Mouse (Mus musculus): ENCODE results near the gene Commd1.

The Commd1 gene

GRCm38 (mm10) chr11:22859633-22860334, 122.4 kb downstream of the Commd1 start:
- peak; percentile 76 to 86 for DNase-seq (ENCODE audit: low spot score in 2 of 2)

- peak in 1 of 2 experiments; percentile 32 for DNase-seq (ENCODE audit: low spot score in 2 of 2)
These were observed 122.9 kb downstream of the Commd1 start for GRCm38 (mm10) chr11:22859301-22859632.

GRCm38 (mm10) chr11:22858441-22859300, 123.5 kb downstream of the Commd1 start:
- peak in 1 of 2 experiments; percentile 35 for DNase-seq (ENCODE audit: low spot score in 2 of 2)

- no peak for DNase-seq (ENCODE audit: low spot score in 2 of 2)
These were observed 124.3 kb downstream of the Commd1 start for GRCm38 (mm10) chr11:22857705-22858440.

- no peak for DNase-seq (ENCODE audit: low spot score in 2 of 2)
These were observed 125.0 kb downstream of the Commd1 start for GRCm38 (mm10) chr11:22857106-22857704.

- no peak for DNase-seq (ENCODE audit: low spot score in 2 of 2)
These were observed 125.7 kb downstream of the Commd1 start for GRCm38 (mm10) chr11:22856371-22856965.

DNA sequence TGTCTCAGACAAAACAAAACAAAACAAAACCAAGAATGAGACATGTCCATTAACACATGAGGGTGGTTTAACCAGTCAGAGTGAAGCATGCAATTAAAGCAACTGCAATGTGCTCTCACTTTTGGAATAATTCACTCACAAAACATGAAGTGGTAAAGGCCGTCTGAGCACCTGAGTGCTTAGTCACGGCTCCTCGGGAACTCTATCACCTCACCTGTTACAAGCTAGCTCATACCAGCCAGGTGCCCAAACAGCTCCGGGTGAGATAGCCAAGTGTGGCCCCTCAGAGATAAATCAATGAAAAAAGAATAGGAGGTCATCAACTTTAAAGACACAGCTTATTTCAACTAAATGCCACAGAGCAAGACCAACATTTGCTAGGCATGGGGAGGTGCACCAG, 127.6 kb downstream of the Commd1 start:
- DNase-seq (ENCODE audit: low spot score in 2 of 2), result no peak

DNA sequence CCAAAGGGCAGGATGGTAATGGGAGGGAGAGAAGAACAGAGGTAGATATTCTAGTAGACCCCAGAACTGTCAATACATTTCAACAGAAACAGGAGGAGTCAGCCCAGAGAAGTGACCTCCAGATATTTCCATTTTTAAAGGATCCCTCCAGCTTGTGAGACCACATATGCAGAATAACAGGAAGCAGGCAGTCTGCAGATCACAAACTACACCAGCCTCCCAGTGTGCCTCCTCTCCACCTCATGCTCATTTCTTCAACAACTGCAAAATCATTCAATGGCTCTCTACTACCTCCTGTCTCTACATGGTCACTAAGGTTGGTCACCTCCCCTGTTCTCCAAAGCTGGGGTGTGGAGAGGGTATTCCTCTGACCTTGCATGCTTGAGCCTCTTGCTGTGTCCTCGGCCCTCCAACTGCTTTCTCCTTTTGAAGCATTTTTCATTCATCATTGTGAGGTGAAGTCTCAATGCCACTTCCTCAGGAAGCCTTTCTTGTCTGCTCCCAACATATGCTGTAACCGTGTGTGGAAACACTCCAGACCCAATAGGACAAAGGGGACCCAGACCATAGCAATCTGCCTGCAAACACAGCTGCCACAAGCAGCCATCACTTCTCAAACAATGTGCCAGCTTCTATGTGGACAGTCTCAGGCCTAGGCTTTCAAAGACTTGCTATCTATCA, 128.6 kb downstream of the Commd1 start:
- no peak for DNase-seq (ENCODE audit: low spot score in 2 of 2)

DNA sequence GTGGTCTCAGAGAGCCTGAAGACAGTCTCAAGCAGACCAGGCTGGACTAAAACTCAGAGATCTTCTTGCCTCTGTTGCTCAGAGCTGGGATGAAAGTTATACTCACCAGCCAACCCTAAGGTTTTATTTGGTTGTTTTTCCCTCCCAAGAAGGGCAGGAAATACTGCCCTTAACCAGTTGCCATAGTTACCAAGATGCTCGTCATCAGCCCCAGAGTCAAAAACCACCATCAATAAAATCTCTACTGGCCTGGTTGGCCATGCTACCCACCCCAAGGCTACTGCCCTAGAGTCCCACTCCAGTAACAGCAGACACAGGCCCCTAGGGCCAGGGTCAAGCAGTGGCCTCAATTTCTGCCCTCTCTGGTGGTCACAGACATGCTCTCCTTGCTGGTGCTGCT, 129.7 kb downstream of the Commd1 start:
- no peak for DNase-seq (ENCODE audit: low spot score in 2 of 2)

DNA sequence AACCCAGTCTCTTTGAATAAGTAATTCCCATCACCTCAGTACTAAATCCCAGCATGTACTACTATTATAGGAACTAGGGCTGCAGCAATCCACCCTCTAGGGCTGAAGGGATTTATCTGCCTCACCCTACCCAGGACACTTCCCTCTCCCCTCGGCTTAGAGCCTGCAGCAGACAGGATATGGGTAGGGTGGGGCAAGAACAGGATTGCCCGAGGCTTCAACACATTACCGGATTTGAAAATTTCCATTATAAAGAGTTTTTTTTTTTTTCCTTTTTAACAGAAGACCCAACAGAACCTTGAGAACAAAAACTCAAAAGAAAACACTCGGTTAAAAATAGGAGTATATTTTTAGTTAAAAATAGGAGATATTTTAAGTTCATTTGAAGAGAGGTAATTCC, 130.8 kb downstream of the Commd1 start:
- no peak for DNase-seq (ENCODE audit: low spot score in 2 of 2)

DNA sequence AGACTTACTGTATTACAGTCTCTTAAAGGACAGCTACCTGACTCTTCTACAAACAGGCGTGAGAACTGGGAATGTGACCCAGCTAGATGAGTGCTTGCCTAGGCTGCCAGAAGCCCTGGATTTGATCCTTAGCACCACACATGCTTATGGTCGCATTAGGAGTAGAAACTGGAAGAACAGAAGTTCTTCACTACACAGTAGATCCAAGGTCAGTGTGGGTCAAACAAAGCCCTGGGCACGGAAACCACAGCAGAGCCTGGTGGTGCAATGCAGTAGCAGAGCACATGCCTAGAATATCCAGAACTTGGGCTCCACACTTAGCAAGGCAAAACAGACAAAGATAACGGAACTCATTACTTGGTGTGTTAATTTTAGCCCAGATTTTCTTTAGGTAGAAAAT, 132.1 kb downstream of the Commd1 start:
- DNase-seq (ENCODE audit: low spot score in 2 of 2), result no peak

DNA sequence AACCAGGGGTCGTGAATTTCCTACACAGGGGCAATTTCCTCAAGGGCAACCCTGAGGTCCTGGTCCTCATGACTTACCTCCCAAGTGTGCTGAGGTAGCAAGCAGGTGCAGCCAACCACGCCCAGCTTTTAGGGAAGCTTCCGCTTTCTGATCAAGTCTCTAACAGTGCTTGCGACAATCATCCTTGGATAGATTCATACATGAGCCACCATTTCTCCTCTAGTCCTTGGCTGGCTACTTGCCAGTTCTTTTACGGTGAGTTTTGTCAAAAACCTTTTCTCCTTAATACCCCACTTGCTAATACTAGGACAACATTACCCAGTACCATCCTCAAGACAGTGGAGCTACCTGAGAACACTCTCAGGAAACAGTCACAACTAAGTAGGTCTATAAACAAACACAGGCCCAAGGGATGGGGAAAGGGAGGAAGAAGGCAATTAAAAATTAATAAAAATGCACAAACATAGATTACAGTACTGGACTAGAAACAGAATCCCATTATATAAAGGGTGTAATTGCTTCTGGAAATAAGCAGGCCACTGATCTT, 133.5 kb downstream of the Commd1 start:
- DNase-seq (ENCODE audit: low spot score in 2 of 2), result no peak

DNA sequence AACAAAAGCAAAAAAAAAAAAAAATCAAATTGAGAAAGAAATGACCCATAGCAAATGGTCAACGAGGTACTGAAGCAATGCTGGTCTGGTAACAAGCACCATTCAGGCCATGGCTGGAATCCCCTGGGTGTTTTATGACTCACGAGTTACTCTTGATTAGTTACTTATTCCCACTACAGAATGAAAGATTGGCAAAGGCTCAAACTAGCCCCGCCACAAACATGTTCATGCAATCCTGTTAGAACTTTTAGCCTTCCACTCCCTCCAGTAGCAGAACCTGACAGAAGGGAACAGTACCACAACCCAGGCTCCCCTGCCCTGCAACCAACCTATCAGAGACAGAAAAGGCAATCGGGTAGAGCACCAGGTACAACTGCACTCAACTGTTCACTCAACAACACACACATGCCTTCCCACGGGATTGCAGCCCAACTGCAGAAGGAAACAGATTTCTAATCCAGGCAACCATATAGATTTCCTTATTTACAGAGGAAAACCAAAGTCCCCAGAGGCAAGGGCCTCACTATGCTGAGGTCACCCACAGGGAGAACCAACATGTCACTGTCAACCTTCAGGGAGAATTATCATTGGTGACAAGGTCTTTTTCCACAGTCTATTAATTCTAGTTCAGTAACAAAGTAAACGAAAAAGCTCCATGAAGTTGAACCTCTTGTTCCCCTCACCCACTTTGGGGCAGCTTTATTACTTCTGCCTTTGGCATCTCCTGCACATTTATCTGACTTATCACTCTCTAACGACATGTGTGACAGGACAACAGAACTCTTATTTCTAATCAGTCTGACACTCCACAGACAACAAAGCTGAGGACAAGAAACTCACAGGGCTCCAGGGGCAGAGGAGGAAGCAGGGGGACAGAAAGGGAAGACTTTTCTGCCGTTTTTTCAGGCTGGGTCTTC, 134.2 kb downstream of the Commd1 start:
- no peak for DNase-seq (ENCODE audit: low spot score in 2 of 2)

GRCm38 (mm10) chr11:22846960-22847731, 135.0 kb downstream of the Commd1 start:
- DNase-seq (ENCODE audit: low spot score in 2 of 2), result no peak

Data from right cerebral cortex, postnatal 10 days (tissue).